In genomic region chr17:66410884-66411426, GRCm38 (mm10) we compare ENCODE assay signal across 18 mouse cellular contexts. TPM values are rescaled to one million over a fixed set of nuclear protein-coding genes. Genes with fewer than 3 reads are reported as not detected.
DNase-seq lines count a peak whose midpoint lies in the region; ATAC-seq lines count a peak whose summit lies in the region.
"Had no signal": no experiment of that assay in that cellular context is flagged by ENCODE, and none has a peak within 500 bp of the region (broad histone marks: within the 10 kb centered on the region; RNA-seq: fewer than 3 reads in every experiment).

No protein-coding gene starts in this region.

- DNase-seq in forebrain, embryonic 10.5 days (ENCODE audit: extremely low spot score, low spot score) = no peak
- no peak for DNase-seq in forebrain, embryonic 14.5 days (ENCODE audit: low spot score)
- no peak for DNase-seq in hindbrain, embryonic 11.5 days (ENCODE audit: low spot score)
- DNase-seq: adrenal gland, adult 2 months; adrenal gland, postnatal 25 days; cerebellum, adult 8-10 months; gastrocnemius, postnatal 10 days; heart, adult 18-20 months; heart, postnatal 10 days; heart, postnatal 4 days; kidney, adult 18-20 months had no signal

- H3K4me2 ChIP-seq in forebrain, embryonic 14.5 days (ENCODE audit: low read length) = no peak overlapping the region
- no peak overlapping the region for H3K4me2 ChIP-seq in hindbrain, embryonic 13.5 days
- no peak overlapping the region for H3K4me2 ChIP-seq in hindbrain, embryonic 11.5 days (replicated peaks; ENCODE audit: low read depth, low read length)
- no peak overlapping the region for H3K4me2 ChIP-seq in midbrain, embryonic 12.5 days (replicated peaks)
- H3K4me2 ChIP-seq in midbrain, embryonic 16.5 days (ENCODE audit: low read length) = no peak overlapping the region
- H3K4me2 ChIP-seq: embryonic facial prominence, embryonic 13.5 days; forebrain, embryonic 15.5 days; intestine, embryonic 15.5 days had no signal

- peaks cover 20% of the 10 kb centered on the region for H3K36me3 ChIP-seq in forebrain, embryonic 10.5 days (replicated peaks)
- peaks cover 4% of the 10 kb centered on the region; the same call in 1 of the 2 replicates for H3K36me3 ChIP-seq in forebrain, embryonic 14.5 days (ENCODE audit: control insufficient read depth, insufficient read depth, low read length)
- 0 out of 2 replicates have a peak, but pooled peaks cover 2% of the 10 kb centered on the region for H3K36me3 ChIP-seq in hindbrain, embryonic 13.5 days
- no peaks in the 10 kb centered on the region for H3K36me3 ChIP-seq in hindbrain, embryonic 11.5 days (ENCODE audit: control insufficient read depth, insufficient read depth, low read length)
- H3K36me3 ChIP-seq in midbrain, embryonic 12.5 days = peaks cover 18% of the 10 kb centered on the region
- no peaks in the 10 kb centered on the region for H3K36me3 ChIP-seq in midbrain, embryonic 16.5 days (ENCODE audit: control insufficient read depth, insufficient read depth, low read length)
- H3K36me3 ChIP-seq: embryonic facial prominence, embryonic 13.5 days; heart, embryonic 10.5 days; intestine, embryonic 15.5 days had no signal

- H3K9ac ChIP-seq in forebrain, embryonic 14.5 days (ENCODE audit: low read length) = no peak overlapping the region
- H3K9ac ChIP-seq in hindbrain, embryonic 13.5 days = no peak overlapping the region
- H3K9ac ChIP-seq in hindbrain, embryonic 11.5 days (ENCODE audit: low read depth, low read length) = no peak overlapping the region
- H3K9ac ChIP-seq in midbrain, embryonic 12.5 days (replicated peaks) = no peak overlapping the region
- H3K9ac ChIP-seq in midbrain, embryonic 16.5 days (ENCODE audit: low read depth, low read length) = no peak overlapping the region
- H3K9ac ChIP-seq: embryonic facial prominence, embryonic 13.5 days; forebrain, embryonic 15.5 days; intestine, embryonic 15.5 days had no signal

- H3K4me1 ChIP-seq in forebrain, embryonic 10.5 days = peaks cover 81% of the 10 kb centered on the region
- peaks cover 12% of the 10 kb centered on the region for H3K4me1 ChIP-seq in forebrain, embryonic 14.5 days (ENCODE audit: control insufficient read depth, insufficient read depth, low read length)
- H3K4me1 ChIP-seq in hindbrain, embryonic 13.5 days (replicated peaks) = peaks cover 55% of the 10 kb centered on the region
- peaks cover 25% of the 10 kb centered on the region for H3K4me1 ChIP-seq in hindbrain, embryonic 11.5 days (replicated peaks; ENCODE audit: control insufficient read depth, insufficient read depth, low read length)
- peaks cover 42% of the 10 kb centered on the region for H3K4me1 ChIP-seq in midbrain, embryonic 12.5 days
- peaks cover 15% of the 10 kb centered on the region for H3K4me1 ChIP-seq in midbrain, embryonic 16.5 days (ENCODE audit: control insufficient read depth, insufficient read depth, low read length)

- WGBS in forebrain, embryonic 10.5 days = 86% methylated on average over 11 of the region's 11 CpGs
- 89% methylated on average over 11 of the region's 11 CpGs for WGBS in forebrain, embryonic 14.5 days
- WGBS in hindbrain, embryonic 13.5 days = 82% methylated on average over 11 of the region's 11 CpGs
- WGBS in hindbrain, embryonic 11.5 days = 84% methylated on average over 11 of the region's 11 CpGs
- WGBS in midbrain, embryonic 12.5 days = 82% methylated on average over 11 of the region's 11 CpGs
- 62% methylated on average over 11 of the region's 11 CpGs for WGBS in midbrain, embryonic 16.5 days

- H3K4me3 ChIP-seq in forebrain, embryonic 10.5 days = no peak overlapping the region
- no peak overlapping the region for H3K4me3 ChIP-seq in forebrain, embryonic 14.5 days (ENCODE audit: low read depth, low read length)
- H3K4me3 ChIP-seq in hindbrain, embryonic 13.5 days = no peak overlapping the region
- H3K4me3 ChIP-seq in hindbrain, embryonic 11.5 days (ENCODE audit: low read depth, low read length) = no peak overlapping the region
- H3K4me3 ChIP-seq in midbrain, embryonic 12.5 days = no peak overlapping the region
- no peak overlapping the region for H3K4me3 ChIP-seq in midbrain, embryonic 16.5 days (ENCODE audit: low read depth, low read length)
- H3K4me3 ChIP-seq: embryonic facial prominence, embryonic 13.5 days; forebrain, embryonic 15.5 days; heart, embryonic 10.5 days; intestine, embryonic 15.5 days had no signal

- H3K27ac ChIP-seq in forebrain, embryonic 10.5 days = peak overlapping the region; percentile 88
- H3K27ac ChIP-seq in forebrain, embryonic 14.5 days (ENCODE audit: low read depth, low read length) = no peak overlapping the region
- H3K27ac ChIP-seq in hindbrain, embryonic 13.5 days = 0 out of 2 replicates have a peak overlapping the region, but pooled peaks have one; percentile 5
- no peak overlapping the region for H3K27ac ChIP-seq in hindbrain, embryonic 11.5 days (ENCODE audit: low read depth, low read length)
- peak overlapping the region; percentile 42; the same call in 1 of the 2 replicates for H3K27ac ChIP-seq in midbrain, embryonic 12.5 days (replicated peaks)
- H3K27ac ChIP-seq in midbrain, embryonic 16.5 days (ENCODE audit: low read length) = no peak overlapping the region
- H3K27ac ChIP-seq: embryonic facial prominence, embryonic 13.5 days; forebrain, embryonic 15.5 days; heart, embryonic 10.5 days; intestine, embryonic 15.5 days had no signal

- ATAC-seq in forebrain, embryonic 14.5 days = no peak
- ATAC-seq in hindbrain, embryonic 13.5 days (ENCODE audit: low FRiP score) = no peak
- no peak for ATAC-seq in hindbrain, embryonic 11.5 days (ENCODE audit: low FRiP score)
- no peak for ATAC-seq in midbrain, embryonic 12.5 days (ENCODE audit: low FRiP score, low read depth)
- no peak for ATAC-seq in midbrain, embryonic 16.5 days
- ATAC-seq: forebrain, embryonic 15.5 days; intestine, embryonic 15.5 days had no signal

- H3K27me3 ChIP-seq in forebrain, embryonic 10.5 days (ENCODE audit: poor library complexity, severe bottlenecking) = no peaks in the 10 kb centered on the region
- H3K27me3 ChIP-seq in forebrain, embryonic 14.5 days (replicated peaks; ENCODE audit: control insufficient read depth, insufficient read depth, low read length) = no peaks in the 10 kb centered on the region
- H3K27me3 ChIP-seq in hindbrain, embryonic 13.5 days = no peaks in the 10 kb centered on the region
- H3K27me3 ChIP-seq in hindbrain, embryonic 11.5 days (ENCODE audit: control insufficient read depth, insufficient read depth, low read length) = no peaks in the 10 kb centered on the region
- H3K27me3 ChIP-seq in midbrain, embryonic 12.5 days = no peaks in the 10 kb centered on the region
- no peaks in the 10 kb centered on the region for H3K27me3 ChIP-seq in midbrain, embryonic 16.5 days (ENCODE audit: control insufficient read depth, insufficient read depth, low read depth, low read length)
- H3K27me3 ChIP-seq: embryonic facial prominence, embryonic 13.5 days; forebrain, embryonic 15.5 days; intestine, embryonic 15.5 days had no signal

- no peaks in the 10 kb centered on the region for H3K9me3 ChIP-seq in forebrain, embryonic 10.5 days
- no peaks in the 10 kb centered on the region for H3K9me3 ChIP-seq in forebrain, embryonic 14.5 days (replicated peaks; ENCODE audit: control insufficient read depth, low read length)
- no peaks in the 10 kb centered on the region for H3K9me3 ChIP-seq in hindbrain, embryonic 13.5 days
- H3K9me3 ChIP-seq in hindbrain, embryonic 11.5 days (ENCODE audit: control insufficient read depth, low read length) = no peaks in the 10 kb centered on the region
- H3K9me3 ChIP-seq in midbrain, embryonic 12.5 days = no peaks in the 10 kb centered on the region
- no peaks in the 10 kb centered on the region for H3K9me3 ChIP-seq in midbrain, embryonic 16.5 days (replicated peaks; ENCODE audit: control insufficient read depth, low read length, poor library complexity, severe bottlenecking)
- H3K9me3 ChIP-seq: embryonic facial prominence, embryonic 13.5 days; forebrain, embryonic 15.5 days; heart, embryonic 10.5 days; intestine, embryonic 15.5 days had no signal

RNA-seq across cellular contexts. Expression of gene Mtcl1, which starts 38.6 kb away (rescaled TPM):
- polyA plus RNA-seq in forebrain, embryonic 10.5 days (2016; fragmentation: Nextera tagmentation; extraction: Ambion mirVana) = 25.5 and 28.4 TPM in 2 replicates
- polyA plus RNA-seq in forebrain, embryonic 14.5 days (2014; fragmentation: Nextera tagmentation; extraction: Ambion mirVana) = 17.5 and 24.5 TPM in 2 replicates
- polyA plus RNA-seq in hindbrain, embryonic 13.5 days (2015; fragmentation: Nextera tagmentation; extraction: Ambion mirVana) = 50.9 TPM in 2 replicates
- 47.9 and 59.8 TPM in 2 replicates for polyA plus RNA-seq in hindbrain, embryonic 11.5 days (2014; fragmentation: Nextera tagmentation; extraction: Ambion mirVana)
- 72.5 and 91.2 TPM in 2 replicates for polyA plus RNA-seq in midbrain, embryonic 12.5 days (2016; fragmentation: Nextera tagmentation; extraction: Ambion mirVana)
- polyA plus RNA-seq in midbrain, embryonic 16.5 days (2015; fragmentation: Nextera tagmentation; extraction: Ambion mirVana) = 29.4 and 34.7 TPM in 2 replicates

Comparison
In these comparisons a context has a peak if more than half of its experiments do, and no peak if none do; other contexts are left out.
1. H3K27ac ChIP-seq: peak in forebrain, embryonic 10.5 days (single experiment), hindbrain, embryonic 13.5 days (single experiment) and midbrain, embryonic 12.5 days (single experiment); none in forebrain, embryonic 14.5 days (single experiment), hindbrain, embryonic 11.5 days (single experiment) and midbrain, embryonic 16.5 days (single experiment).